Mouse (Mus musculus) forebrain, embryonic 14.5 days (tissue): ENCODE data around the gene Anks1. TPM values are rescaled to one million over a fixed set of nuclear protein-coding genes. Genes with fewer than 3 reads are reported as not detected.

Experiments used
- ATAC-seq: fragments of 200-750 bp; cut with Nextera tagmentation; 2 replicates; pipeline ENCODE4 v1.8.0; 2017; ENCODE audit warnings: mild to moderate bottlenecking, moderate library complexity
- DNase-seq: peaks from one replicate; pipeline ENCODE4 v3.0.0-alpha.2; 2015; ENCODE audit warnings: low spot score
- H3K27ac ChIP-seq: fragments of 300-500 bp; sonication (generic); 2 replicates; pipeline ENCODE4 v1.5.1; 2014; ENCODE audit warnings: low read depth, mild to moderate bottlenecking, control low read depth, low read length, moderate library complexity
- H3K27me3 ChIP-seq: fragments of 300-500 bp; sonication (generic); replicated peaks from 2 replicates; pipeline ENCODE4 v1.6.1; 2014; ENCODE audit warnings: low read length, control low read depth, mixed read lengths; ENCODE audit not compliant: control insufficient read depth, insufficient read depth
- H3K36me3 ChIP-seq: fragments of 300-500 bp; sonication (generic); 2 replicates; pipeline ENCODE4 v1.6.1; 2014; ENCODE audit warnings: low read length, control low read depth; ENCODE audit not compliant: control insufficient read depth, insufficient read depth
- H3K4me1 ChIP-seq: fragments of 300-500 bp; sonication (generic); 2 replicates; pipeline ENCODE4 v1.6.1; 2014; ENCODE audit warnings: antibody characterized with exemption, low read length, control low read depth; ENCODE audit not compliant: control insufficient read depth, insufficient read depth
- H3K4me2 ChIP-seq: fragments of 300-500 bp; sonication (generic); 2 replicates; pipeline ENCODE4 v1.6.1; 2014; ENCODE audit warnings: mild to moderate bottlenecking, control low read depth, low read length
- H3K4me3 ChIP-seq: fragments of 300-500 bp; sonication (generic); 2 replicates; pipeline ENCODE4 v1.5.1; 2014; ENCODE audit warnings: low read depth, low read length, control low read depth
- H3K9ac ChIP-seq: fragments of 300-500 bp; sonication (generic); 2 replicates; pipeline ENCODE4 v1.6.1; 2014; ENCODE audit warnings: mild to moderate bottlenecking, low read length, control low read depth, moderate library complexity
- H3K9me3 ChIP-seq: fragments of 300-500 bp; sonication (generic); replicated peaks from 2 replicates; pipeline ENCODE4 v1.6.1; 2016; ENCODE audit warnings: low read length, control low read depth, mixed read lengths; ENCODE audit not compliant: control insufficient read depth
- WGBS: fragments of 180-500 bp; shearing (Covaris S2); extraction: QIAGEN DNeasy Blood & Tissue Kit; methylation state at CpG from one replicate; pipeline ENCODE4 v1.1.7; 2014; 5-methylcytosine and 5-hydroxymethylcytosine counted together
- polyA plus RNA-seq: library from polyadenylated mRNA; unstranded; fragments of >200 nt; fragmentation: Nextera tagmentation; extraction: Ambion mirVana; gene quantifications from 2 replicates; pipeline ENCODE4 v1.2.1, GENCODE M21; 2014

Anks1 gene
- polyA plus RNA-seq, 1 experiment from 2014 or later, result 39.4 TPM

DNA sequence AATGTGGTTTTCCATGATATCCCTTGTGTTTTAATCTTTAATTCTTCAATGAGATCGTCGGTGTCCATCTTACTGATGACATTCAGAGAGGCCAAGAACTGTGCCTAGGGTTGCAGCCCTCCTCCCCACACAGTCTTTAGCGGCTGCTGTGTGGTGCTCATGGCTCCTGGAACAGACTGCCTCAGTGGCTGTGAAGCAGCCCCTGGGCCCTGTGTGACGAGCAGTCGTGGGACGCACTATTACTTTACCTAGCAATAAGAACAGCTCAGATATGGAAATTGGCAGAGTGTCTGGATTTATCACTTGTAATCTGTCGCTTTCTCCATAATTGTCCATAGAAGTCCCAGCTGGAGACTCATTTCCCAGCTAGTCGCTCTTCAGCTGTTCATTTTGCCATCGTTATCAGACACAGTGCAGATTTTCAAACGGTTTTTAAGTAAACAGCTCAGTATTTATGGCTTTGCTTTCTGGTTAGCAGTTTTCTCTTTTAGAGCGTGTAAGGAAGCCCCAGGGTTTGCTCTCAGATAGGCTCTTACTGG is 13.1 kb downstream of the Anks1 start:
- Histone ChIP-seq H3K4me3 (no peak overlapping the region), H3K4me1 (no peaks in the 10 kb centered on the region; the same call in 1 of the 2 replicates), H3K9ac (no peak overlapping the region), H3K4me2 (no peak overlapping the region), H3K27me3 (no peaks in the 10 kb centered on the region), H3K9me3 (no peaks in the 10 kb centered on the region), H3K27ac (peak overlapping the region; percentile 44; the same call in 1 of the 2 replicates), H3K36me3 (no peaks in the 10 kb centered on the region)
- WGBS, result 76% methylated on average over 11 of the region's 11 CpGs
- DNase-seq (peak; percentile 43), ATAC-seq (no peak)

DNA sequence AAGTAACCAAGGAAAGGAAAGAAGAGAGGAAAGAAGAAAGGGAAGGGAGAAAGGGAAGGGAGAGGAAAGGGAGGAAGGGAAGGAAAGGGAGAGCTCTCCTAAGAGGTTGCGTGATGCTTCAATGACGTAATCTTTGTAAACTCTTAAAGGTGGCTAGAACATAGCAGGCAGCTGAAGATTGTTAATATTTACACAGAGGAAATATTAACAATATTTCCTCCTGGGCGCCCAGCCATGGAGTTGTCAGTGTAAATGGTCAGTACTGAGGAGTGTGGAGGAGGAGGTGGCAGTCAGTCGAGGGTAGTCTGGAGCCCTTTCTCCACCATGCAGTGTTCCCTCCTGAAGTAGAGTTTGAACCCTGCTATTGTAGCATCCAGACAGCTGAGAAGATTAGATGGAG is 15.9 kb downstream of the Anks1 start:
- Histone ChIP-seq H3K27me3 (no peaks in the 10 kb centered on the region), H3K4me3 (no peak overlapping the region), H3K9me3 (no peaks in the 10 kb centered on the region), H3K4me2 (no peak overlapping the region), H3K36me3 (no peaks in the 10 kb centered on the region), H3K9ac (no peak overlapping the region), H3K27ac (no peak overlapping the region), H3K4me1 (no peaks in the 10 kb centered on the region; the same call in 1 of the 2 replicates)
- DNase-seq, result no peak
- WGBS, result 88% methylated on average over 4 of the region's 4 CpGs
- ATAC-seq, result no peak

DNA sequence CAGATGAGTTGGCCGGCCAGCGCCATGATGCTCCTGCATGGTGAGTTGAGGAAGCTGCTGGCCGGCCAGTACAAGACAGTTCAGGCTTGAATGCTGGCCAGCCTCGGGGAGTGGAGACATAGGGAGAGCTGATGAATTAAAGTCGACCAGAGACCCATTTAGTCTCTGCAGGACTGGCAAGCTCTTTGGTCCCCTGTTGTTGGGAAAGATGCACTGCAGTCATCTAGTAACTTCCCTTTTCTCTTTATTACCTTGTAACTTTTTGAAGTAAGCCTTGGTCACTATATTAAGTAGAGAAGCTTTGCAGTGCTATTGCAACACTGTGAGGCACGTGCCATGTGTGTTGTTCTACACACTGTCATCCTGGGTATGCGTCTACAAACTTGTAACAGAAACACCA is 16.4 kb downstream of the Anks1 start:
- Histone ChIP-seq H3K4me1 (no peaks in the 10 kb centered on the region; the same call in 1 of the 2 replicates), H3K4me3 (no peak overlapping the region), H3K9ac (no peak overlapping the region), H3K27me3 (no peaks in the 10 kb centered on the region), H3K9me3 (no peaks in the 10 kb centered on the region), H3K27ac (no peak overlapping the region), H3K4me2 (no peak overlapping the region), H3K36me3 (no peaks in the 10 kb centered on the region)
- no peak for ATAC-seq
- no peak for DNase-seq
- 81% methylated on average over 7 of the region's 7 CpGs for WGBS

DNA sequence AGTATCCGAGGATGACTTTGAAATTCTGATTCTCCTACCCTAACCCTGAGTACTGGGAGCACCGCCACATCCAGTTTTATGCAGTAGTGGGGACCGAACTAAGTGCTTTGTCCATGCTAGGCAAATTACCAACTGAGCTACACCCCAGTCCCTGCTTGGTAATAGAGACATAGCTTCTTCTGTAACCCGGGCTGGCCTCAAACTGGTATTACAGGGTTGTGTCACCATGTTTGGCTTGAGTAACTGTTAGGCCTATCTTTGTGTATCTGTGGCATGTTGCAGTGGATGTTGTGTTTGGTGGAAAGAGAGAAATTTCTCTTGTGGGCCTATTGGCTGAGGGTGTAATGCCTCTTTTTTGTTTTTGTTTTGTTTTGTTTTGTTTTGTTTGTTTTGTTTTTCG is 21.2 kb downstream of the Anks1 start:
- Histone ChIP-seq H3K9me3 (no peaks in the 10 kb centered on the region), H3K9ac (no peak overlapping the region), H3K36me3 (no peaks in the 10 kb centered on the region), H3K4me1 (no peaks in the 10 kb centered on the region), H3K27ac (no peak overlapping the region), H3K27me3 (no peaks in the 10 kb centered on the region), H3K4me2 (no peak overlapping the region), H3K4me3 (no peak overlapping the region)
- WGBS, result 91% methylated on average over 5 of the region's 5 CpGs
- ATAC-seq (no peak), DNase-seq (no peak)

DNA sequence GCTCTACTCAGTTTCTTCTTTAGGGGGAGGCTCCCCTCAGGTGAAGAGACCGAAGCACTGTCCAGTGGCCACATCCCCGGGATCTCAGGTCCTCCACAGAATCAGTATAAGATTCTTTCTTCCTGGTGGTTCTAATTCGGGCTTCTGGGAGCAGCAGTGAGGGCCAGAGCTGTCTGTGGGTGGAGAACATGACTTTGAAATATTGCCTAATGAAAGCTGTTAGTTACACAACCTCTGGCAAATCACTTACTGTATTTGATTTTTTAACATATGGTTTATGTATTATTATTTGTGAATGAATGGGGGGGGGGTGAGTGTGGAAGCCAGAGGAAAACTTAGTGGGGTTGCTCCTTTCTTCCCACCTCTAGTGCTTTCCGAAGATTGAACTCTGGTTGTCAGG is 22.7 kb downstream of the Anks1 start:
- Histone ChIP-seq H3K27ac (no peak overlapping the region), H3K27me3 (no peaks in the 10 kb centered on the region), H3K4me1 (no peaks in the 10 kb centered on the region), H3K4me2 (no peak overlapping the region), H3K36me3 (no peaks in the 10 kb centered on the region), H3K9ac (no peak overlapping the region), H3K4me3 (no peak overlapping the region), H3K9me3 (no peaks in the 10 kb centered on the region)
- ATAC-seq (no peak), DNase-seq (no peak)
- 88% methylated on average over 4 of the region's 4 CpGs for WGBS

DNA sequence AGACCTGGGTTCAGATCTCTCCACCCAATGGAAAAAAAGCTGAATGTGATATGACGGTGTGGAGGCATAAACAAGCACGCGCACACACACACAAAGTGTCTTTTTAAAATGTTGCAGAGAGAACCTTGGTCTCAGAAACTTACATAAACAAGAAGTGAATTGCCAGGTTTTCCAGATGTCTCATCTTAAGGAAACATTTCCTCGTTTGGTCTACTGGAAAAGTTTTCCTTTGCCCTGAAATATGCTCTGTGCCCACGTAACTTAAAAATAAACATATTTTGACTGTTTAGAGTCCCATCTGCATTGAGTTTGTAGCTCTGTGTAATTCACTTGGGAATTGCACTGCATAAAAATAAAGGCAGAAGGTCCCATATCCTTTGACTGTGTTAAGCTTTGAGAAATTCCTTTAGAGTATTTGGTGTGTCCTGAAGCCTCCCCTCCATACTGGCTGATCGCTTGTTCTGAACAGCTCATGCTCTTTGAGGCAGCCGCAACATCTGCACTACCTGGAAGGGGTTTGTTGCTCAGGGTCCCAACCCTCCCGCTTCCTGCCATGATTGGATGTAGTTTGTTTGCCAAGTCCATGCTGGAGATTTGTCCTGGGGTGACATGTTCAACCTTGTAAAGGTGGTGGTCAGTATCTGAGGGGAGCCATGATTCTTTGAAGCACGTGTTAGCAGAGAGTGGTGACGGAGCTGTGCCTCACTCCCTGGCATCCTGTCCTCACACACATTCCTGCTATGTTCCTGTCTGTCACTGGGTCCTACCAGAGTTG is 25.2 kb downstream of the Anks1 start:
- no peaks in the 10 kb centered on the region for H3K27me3 ChIP-seq
- DNase-seq (no peak), ATAC-seq (no peak)
- no peaks in the 10 kb centered on the region for H3K36me3 ChIP-seq
- H3K9ac ChIP-seq, result no peak overlapping the region
- no peak overlapping the region for H3K27ac ChIP-seq
- H3K4me3 ChIP-seq, result no peak overlapping the region
- no peaks in the 10 kb centered on the region for H3K9me3 ChIP-seq
- H3K4me1 ChIP-seq, result no peaks in the 10 kb centered on the region; the same call in 1 of the 2 replicates
- no peak overlapping the region for H3K4me2 ChIP-seq
- 94% methylated on average over 10 of the region's 10 CpGs for WGBS

DNA sequence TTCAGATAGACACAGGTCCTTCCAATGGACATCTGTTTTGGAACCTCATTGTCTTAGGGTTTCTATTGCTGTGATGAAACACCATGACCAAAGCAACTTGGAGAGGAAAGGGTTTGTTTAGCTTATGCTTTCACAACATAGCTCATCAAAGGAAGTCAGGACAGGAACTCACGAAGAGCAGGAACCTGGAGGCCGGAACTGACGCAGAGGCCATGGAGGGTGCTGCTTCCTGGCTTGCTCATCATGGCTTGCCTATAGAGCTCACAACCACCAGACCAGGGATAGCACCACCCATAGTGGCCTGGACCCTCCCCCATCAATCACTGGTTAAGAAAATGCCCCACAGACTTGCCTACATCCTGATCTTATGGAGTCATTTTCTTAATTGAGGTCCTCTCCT is 26.0 kb downstream of the Anks1 start:
- H3K9me3 ChIP-seq, result no peaks in the 10 kb centered on the region
- ATAC-seq (no peak), DNase-seq (no peak)
- H3K4me3 ChIP-seq, result no peak overlapping the region
- no peak overlapping the region for H3K27ac ChIP-seq
- H3K27me3 ChIP-seq, result no peaks in the 10 kb centered on the region
- H3K4me2 ChIP-seq, result no peak overlapping the region
- H3K4me1 ChIP-seq, result no peaks in the 10 kb centered on the region; the same call in 1 of the 2 replicates
- no peak overlapping the region for H3K9ac ChIP-seq
- WGBS, result 91% methylated on average over 3 of the region's 3 CpGs
- no peaks in the 10 kb centered on the region for H3K36me3 ChIP-seq

DNA sequence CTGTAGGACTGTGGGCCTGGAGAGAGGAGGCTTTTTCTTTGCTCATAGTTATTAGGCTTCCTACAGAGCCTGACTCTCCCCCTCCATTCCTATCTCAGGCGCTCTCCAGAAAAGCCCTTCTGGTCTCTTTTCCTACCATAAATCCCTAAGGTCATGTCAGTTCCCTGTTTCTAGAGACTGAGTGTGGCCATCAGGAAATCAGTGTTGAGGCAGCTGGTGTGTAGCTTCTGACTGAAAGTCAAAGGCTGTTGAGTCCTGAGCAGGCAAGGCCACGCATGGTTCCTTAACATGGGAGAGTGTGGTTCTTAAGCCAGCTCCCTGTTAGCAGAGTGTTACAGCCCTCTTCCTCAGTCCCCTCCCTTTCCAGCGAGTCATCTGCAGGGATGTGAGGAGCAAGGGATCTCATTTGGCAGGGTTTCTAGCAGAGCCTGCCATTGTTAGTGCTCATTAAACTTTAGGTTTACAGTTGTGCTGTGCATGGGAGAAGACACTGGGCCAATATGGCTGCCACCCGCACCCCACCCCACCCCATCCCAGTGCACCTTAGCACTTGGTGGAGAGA is 28.0 kb downstream of the Anks1 start:
- Histone ChIP-seq H3K4me2 (no peak overlapping the region), H3K4me3 (no peak overlapping the region), H3K27me3 (no peaks in the 10 kb centered on the region), H3K9ac (no peak overlapping the region), H3K4me1 (peaks cover 2% of the 10 kb centered on the region; the same call in 1 of the 2 replicates), H3K9me3 (no peaks in the 10 kb centered on the region), H3K27ac (no peak overlapping the region), H3K36me3 (no peaks in the 10 kb centered on the region)
- ATAC-seq (no peak), DNase-seq (no peak)
- WGBS, result 84% methylated on average over 4 of the region's 4 CpGs
